In genomic region chr3:86812689-86813088, GRCm38 (mm10) we compare ENCODE assay signal across 8 mouse cellular contexts.
A peak's percentile ranks its signal among the peaks of the same experiment; 100 is the strongest.
DNase-seq lines count a peak whose midpoint lies in the region; ATAC-seq lines count a peak whose summit lies in the region.

No protein-coding gene starts in this region.

- no peak overlapping the region for H3K4me2 ChIP-seq in embryonic facial prominence, embryonic 14.5 days (ENCODE audit: low read depth, low read length)
- no peak overlapping the region for H3K4me2 ChIP-seq in kidney, embryonic 14.5 days (replicated peaks; ENCODE audit: low read depth, low read length)
- H3K4me2 ChIP-seq in liver, embryonic 13.5 days = no peak overlapping the region
- no peak overlapping the region for H3K4me2 ChIP-seq in stomach, embryonic 14.5 days (replicated peaks; ENCODE audit: low read depth, low read length)

- peak; percentile 90 for ATAC-seq in embryonic facial prominence, embryonic 14.5 days (ENCODE audit: low read depth)
- ATAC-seq in kidney, embryonic 14.5 days (ENCODE audit: low FRiP score, low TSS enrichment) = peak; percentile 91
- ATAC-seq in liver, embryonic 13.5 days (ENCODE audit: low read depth) = peak; percentile 92
- peak; percentile 49; the same call in 1 of the 2 replicates for ATAC-seq in stomach, embryonic 14.5 days (ENCODE audit: insufficient number of reproducible peaks, insufficient read depth, low FRiP score, low read depth)

- H3K4me1 ChIP-seq in embryonic facial prominence, embryonic 14.5 days (ENCODE audit: control insufficient read depth, insufficient read depth, low read length) = 0 out of 2 replicates have a peak, but pooled peaks cover 2% of the 10 kb centered on the region
- H3K4me1 ChIP-seq in kidney, embryonic 14.5 days (ENCODE audit: control insufficient read depth, insufficient read depth, low read length) = no peaks in the 10 kb centered on the region
- peaks cover 4% of the 10 kb centered on the region; the same call in 1 of the 2 replicates for H3K4me1 ChIP-seq in liver, embryonic 13.5 days (replicated peaks)
- no peaks in the 10 kb centered on the region for H3K4me1 ChIP-seq in stomach, embryonic 14.5 days (ENCODE audit: control insufficient read depth, insufficient read depth, low read length)

- no peak overlapping the region for H3K9ac ChIP-seq in embryonic facial prominence, embryonic 14.5 days (ENCODE audit: low read depth, low read length)
- H3K9ac ChIP-seq in kidney, embryonic 14.5 days (ENCODE audit: low read depth, low read length) = no peak overlapping the region
- H3K9ac ChIP-seq in liver, embryonic 13.5 days = no peak overlapping the region
- no peak overlapping the region for H3K9ac ChIP-seq in stomach, embryonic 14.5 days (replicated peaks; ENCODE audit: low read depth, low read length)

- WGBS in embryonic facial prominence, embryonic 14.5 days = 18% methylated on average over 3 of the region's 3 CpGs
- 10% methylated on average over 3 of the region's 3 CpGs for WGBS in kidney, embryonic 14.5 days
- WGBS in liver, embryonic 13.5 days (ENCODE audit: insufficient replicate concordance) = 21% methylated on average over 3 of the region's 3 CpGs
- WGBS in stomach, embryonic 14.5 days = 27% methylated on average over 3 of the region's 3 CpGs

- H3K36me3 ChIP-seq in embryonic facial prominence, embryonic 14.5 days (ENCODE audit: control insufficient read depth, insufficient read depth, low read length) = no peaks in the 10 kb centered on the region; the same call in 1 of the 2 replicates
- no peaks in the 10 kb centered on the region for H3K36me3 ChIP-seq in kidney, embryonic 14.5 days (ENCODE audit: control insufficient read depth, insufficient read depth, low read length)
- no peaks in the 10 kb centered on the region for H3K36me3 ChIP-seq in liver, embryonic 13.5 days
- H3K36me3 ChIP-seq in stomach, embryonic 14.5 days (ENCODE audit: control insufficient read depth, insufficient read depth, low read length) = no peaks in the 10 kb centered on the region

- no peaks in the 10 kb centered on the region; the same call in 1 of the 2 replicates for H3K27me3 ChIP-seq in embryonic facial prominence, embryonic 14.5 days (replicated peaks; ENCODE audit: control insufficient read depth, insufficient read depth, low read length)
- no peaks in the 10 kb centered on the region for H3K27me3 ChIP-seq in kidney, embryonic 14.5 days (ENCODE audit: control insufficient read depth, insufficient read depth, low read length)
- no peaks in the 10 kb centered on the region for H3K27me3 ChIP-seq in liver, embryonic 13.5 days
- H3K27me3 ChIP-seq in stomach, embryonic 14.5 days (ENCODE audit: control insufficient read depth, insufficient read depth, low read length) = no peaks in the 10 kb centered on the region

- no peaks in the 10 kb centered on the region for H3K9me3 ChIP-seq in embryonic facial prominence, embryonic 14.5 days (ENCODE audit: control insufficient read depth, low read length)
- H3K9me3 ChIP-seq in kidney, embryonic 14.5 days (ENCODE audit: control insufficient read depth, low read length) = no peaks in the 10 kb centered on the region
- H3K9me3 ChIP-seq in liver, embryonic 13.5 days (replicated peaks) = no peaks in the 10 kb centered on the region
- no peaks in the 10 kb centered on the region for H3K9me3 ChIP-seq in stomach, embryonic 14.5 days (ENCODE audit: control insufficient read depth, low read depth, low read length)

- H3K4me3 ChIP-seq in embryonic facial prominence, embryonic 14.5 days (ENCODE audit: low read depth, low read length) = no peak overlapping the region
- H3K4me3 ChIP-seq in kidney, embryonic 14.5 days (ENCODE audit: low read length) = no peak overlapping the region
- H3K4me3 ChIP-seq in liver, embryonic 13.5 days (replicated peaks) = no peak overlapping the region
- H3K4me3 ChIP-seq in stomach, embryonic 14.5 days (ENCODE audit: low read depth, low read length) = no peak overlapping the region

- H3K27ac ChIP-seq in embryonic facial prominence, embryonic 14.5 days (replicated peaks; ENCODE audit: low read depth, low read length) = no peak overlapping the region
- no peak overlapping the region for H3K27ac ChIP-seq in kidney, embryonic 14.5 days (ENCODE audit: low read depth, low read length)
- no peak overlapping the region for H3K27ac ChIP-seq in liver, embryonic 13.5 days
- H3K27ac ChIP-seq in stomach, embryonic 14.5 days (ENCODE audit: low read length) = no peak overlapping the region

- peak; percentile 81 to 84 for DNase-seq in B cell, adult 2 months
- peak; percentile 44 to 68 for DNase-seq in adrenal gland, postnatal 4 days (ENCODE audit: low spot score in 2 of 2)
- DNase-seq in embryonic facial prominence, embryonic 14.5 days (ENCODE audit: low spot score) = peak; percentile 87
- peak; percentile 80 to 86 for DNase-seq in heart, adult 9 months (ENCODE audit: low spot score in 2 of 2)
- DNase-seq in liver, embryonic 13.5 days = peak; percentile 70
- DNase-seq in neural tube, embryonic 10.5 days (ENCODE audit: extremely low spot score, low spot score) = peak; percentile 69
